Mouse (Mus musculus): ENCODE results near the gene Loxl1.
A peak's percentile ranks its signal among the peaks of the same experiment; 100 is the strongest.
"Not testable (repeated sequence)": the region's sequence is repeated elsewhere in the genome, so short reads cannot be mapped to it uniquely, and the experiment has no call there.

Gene Loxl1

GRCm38 (mm10) chr9:58275797-58276196 is 37.2 kb downstream of the Loxl1 start:
- no peak for DNase-seq

GRCm38 (mm10) chr9:58275115-58275774 is 37.7 kb downstream of the Loxl1 start:
- peak; percentile 51 to 71 for DNase-seq

GRCm38 (mm10) chr9:58274626-58275025 is 38.4 kb downstream of the Loxl1 start:
- DNase-seq, result no peak

GRCm38 (mm10) chr9:58274101-58274604 is 38.8 kb downstream of the Loxl1 start:
- DNase-seq, result no peak

GRCm38 (mm10) chr9:58272855-58273254 is 40.1 kb downstream of the Loxl1 start:
- no peak for DNase-seq

- no peak for DNase-seq
Observed at GRCm38 (mm10) chr9:58272068-58272541, 40.9 kb downstream of the Loxl1 start.

GRCm38 (mm10) chr9:58271551-58271950 is 41.4 kb downstream of the Loxl1 start:
- DNase-seq, result not testable (repeated sequence)

- no peak for DNase-seq
Observed at GRCm38 (mm10) chr9:58271109-58271508, 41.9 kb downstream of the Loxl1 start.

GRCm38 (mm10) chr9:58270081-58270480 is 42.9 kb downstream of the Loxl1 start:
- no peak for DNase-seq

- peak; percentile 60 to 72 for DNase-seq
Observed at GRCm38 (mm10) chr9:58268384-58269313, 44.3 kb downstream of the Loxl1 start.

GRCm38 (mm10) chr9:58267046-58267445 is 45.9 kb downstream of the Loxl1 start:
- DNase-seq, result no peak

GRCm38 (mm10) chr9:58266571-58267011 is 46.4 kb downstream of the Loxl1 start:
- DNase-seq, result no peak

GRCm38 (mm10) chr9:58265368-58265767 is 47.6 kb downstream of the Loxl1 start:
- no peak for DNase-seq

GRCm38 (mm10) chr9:58262507-58262906 is 50.5 kb downstream of the Loxl1 start:
- no peak for DNase-seq

- DNase-seq, result no peak
Observed at GRCm38 (mm10) chr9:58255704-58256685, 57.0 kb downstream of the Loxl1 start.

GRCm38 (mm10) chr9:58255105-58255504 is 57.9 kb downstream of the Loxl1 start:
- DNase-seq, result no peak

GRCm38 (mm10) chr9:58253805-58254122 is 59.2 kb downstream of the Loxl1 start:
- DNase-seq, result not testable (repeated sequence)

- peak; percentile 97 to 98 for DNase-seq
Observed at GRCm38 (mm10) chr9:58253033-58253804, 59.8 kb downstream of the Loxl1 start, which contains the start of gene Stoml1. TSS of gene Stoml1 (plus strand) at chr9:58253164.

- not testable (repeated sequence) for DNase-seq
Observed at GRCm38 (mm10) chr9:58250730-58251129, 62.3 kb downstream of the Loxl1 start.

GRCm38 (mm10) chr9:58250322-58250721 is 62.7 kb downstream of the Loxl1 start:
- no peak for DNase-seq

GRCm38 (mm10) chr9:58249592-58250192 is 63.3 kb downstream of the Loxl1 start, which contains the start of gene Pml:
TSS of gene Pml (minus strand) at chr9:58249786.
- DNase-seq, result peak; percentile 83 to 85

All from lung, adult 18-20 months (tissue).